Mouse (Mus musculus) cerebellum, adult 2 months (tissue): ENCODE measurements at regions not wholly inside any gene's neighbourhood (a gene's known extent, or its start where the extent isn't known, plus 50 kb on each side); places are given as distances from the start of the nearest gene placed in this dataset.

Experiments
- CTCF ChIP-seq: fragments of 200-500 bp; IDR thresholded peaks from 2 replicates; pipeline ENCODE4 v1.5.1; 2011; ENCODE audit warnings: low read depth, mild to moderate bottlenecking, control low read depth, low read length, moderate library complexity, borderline replicate concordance; ENCODE audit not compliant: insufficient read depth
- POLR2A ChIP-seq: fragments of 200-500 bp; IDR thresholded peaks from 2 replicates; pipeline ENCODE4 v1.6.1; 2011; ENCODE audit warnings: low read length, control low read depth, borderline replicate concordance; ENCODE audit not compliant: insufficient read depth

GRCm38 (mm10) chr13:80262826-80263225, 620.4 kb upstream of the Arrdc3 start:
- TF ChIP-seq POLR2A (no peak), CTCF (no peak)
